Mouse (Mus musculus): ENCODE measurements around the gene Rps27rt.

GRCm38 (mm10) chr9:114960043-114960789 is 22.3 kb downstream of the Rps27rt start:
- TF ChIP-seq CTCF (IDR thresholded peaks at IDR 0.05; ENCODE audit: extremely low read depth, insufficient read depth, insufficient read length, insufficient replicate concordance) (no peak), POLR2A (IDR thresholded peaks at IDR 0.05; ENCODE audit: low read depth, low read length) (no peak)
